Mouse (Mus musculus) adipocyte (in vitro differentiated cells): Measurements from ENCODE around the gene Ccdc136.
"Not testable (repeated sequence)": the region's sequence is repeated elsewhere in the genome, so short reads cannot be mapped to it uniquely, and the experiment has no call there.

Source experiments
- DNase-seq: peaks from one replicate; pipeline ENCODE4 v3.0.0-alpha.2; 2016; ENCODE audit warnings: low spot score

The Ccdc136 gene

GRCm38 (mm10) chr6:29395910-29396713 lies at the start of gene Ccdc136:
Ccdc136 (plus strand) TSS chr6:29396309.
- DNase-seq, result peak; percentile 27

GRCm38 (mm10) chr6:29346512-29346911 lies 49.6 kb upstream of the Ccdc136 start:
- not testable (repeated sequence) for DNase-seq

- no peak for DNase-seq
Observed at GRCm38 (mm10) chr6:29347189-29347588, 48.9 kb upstream of the Ccdc136 start.

DNA sequence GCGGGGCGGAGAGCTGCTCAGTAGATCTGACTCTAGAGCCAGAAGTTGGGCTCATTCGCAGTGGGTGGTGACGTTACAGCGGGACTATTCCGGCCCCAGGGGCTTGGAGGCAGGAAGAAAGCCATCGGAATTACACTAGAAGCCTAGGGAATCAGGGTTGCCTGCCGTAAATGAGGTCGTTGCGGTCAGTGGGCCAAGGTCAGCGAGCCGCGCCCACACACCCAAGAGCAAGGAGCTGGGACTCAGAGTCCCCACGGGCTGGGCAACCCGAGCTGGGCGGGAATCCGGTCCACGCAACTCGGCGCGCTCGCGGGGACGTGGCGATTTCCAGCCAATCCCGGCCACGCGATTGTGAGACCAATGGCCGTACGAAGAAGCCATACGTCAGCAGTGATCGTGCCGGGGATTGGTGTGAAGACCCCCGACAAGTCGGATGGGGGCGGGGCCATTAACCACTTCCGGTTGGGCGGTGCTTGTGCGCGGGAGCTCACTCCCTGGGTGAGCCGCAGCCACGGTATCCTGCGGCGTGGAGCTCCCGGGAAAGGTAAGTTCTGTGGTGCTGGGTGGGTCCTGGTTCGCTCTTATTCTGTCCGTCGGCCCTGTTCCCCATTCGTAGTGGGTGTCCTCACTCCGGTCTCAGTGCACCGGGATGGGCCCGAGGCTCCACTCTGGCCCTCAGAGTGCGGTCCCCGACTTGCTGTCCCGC lies 48.3 kb upstream of the Ccdc136 start, which contains the start of gene Calu:
Gene Calu (plus strand): TSS at position 405 of the 706 bp plus-strand sequence.
- peak; percentile 100 for DNase-seq

- no peak for DNase-seq
Observed at GRCm38 (mm10) chr6:29348371-29348724, 47.8 kb upstream of the Ccdc136 start.

- DNase-seq, result peak; percentile 33
Observed at GRCm38 (mm10) chr6:29351613-29352012, 44.5 kb upstream of the Ccdc136 start.

- peak; percentile 19 for DNase-seq
Observed at GRCm38 (mm10) chr6:29352816-29353215, 43.3 kb upstream of the Ccdc136 start.

DNA sequence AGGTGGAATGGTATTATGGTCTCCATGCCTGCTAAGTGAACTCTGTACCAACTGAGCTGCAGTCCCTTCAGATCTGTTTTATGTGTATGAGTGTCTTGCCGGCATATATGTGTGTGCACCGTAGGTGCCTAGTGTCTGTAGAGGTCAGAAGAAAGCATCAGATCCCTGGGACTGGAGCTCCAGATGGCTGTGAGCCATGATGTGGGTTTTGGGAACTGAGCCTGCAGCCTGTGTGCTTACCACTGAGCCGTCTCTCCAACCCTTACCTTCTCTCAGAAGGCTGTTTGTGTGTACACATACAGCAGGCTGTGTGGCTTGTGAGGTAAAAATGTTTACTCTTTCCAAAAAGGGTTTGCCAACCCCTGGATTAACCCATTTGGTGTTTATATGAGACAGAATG lies 36.7 kb upstream of the Ccdc136 start:
- peak; percentile 22 for DNase-seq

GRCm38 (mm10) chr6:29360211-29360610 lies 35.9 kb upstream of the Ccdc136 start:
- DNase-seq, result no peak

- peak; percentile 64 for DNase-seq
Observed at GRCm38 (mm10) chr6:29362246-29363128, 33.6 kb upstream of the Ccdc136 start.

DNA sequence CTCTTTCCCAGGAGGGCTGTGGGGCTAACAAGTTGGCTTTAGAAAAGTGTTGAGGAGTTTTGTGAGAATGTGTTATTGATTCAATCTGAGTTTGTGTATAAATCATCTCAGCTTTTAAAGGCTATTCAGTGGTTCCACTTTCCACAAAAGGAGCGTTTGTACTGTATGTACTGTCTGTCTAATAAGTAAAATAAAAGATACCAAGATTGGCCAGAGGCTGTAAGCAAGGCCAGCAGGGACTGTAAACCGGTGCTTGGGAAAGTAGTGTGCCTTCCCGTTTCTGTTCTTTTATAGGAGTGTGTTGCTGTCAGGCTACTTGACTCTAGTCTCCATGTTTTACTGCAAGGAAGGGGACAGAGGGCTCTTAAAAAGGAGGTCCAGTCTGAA lies 33.0 kb upstream of the Ccdc136 start:
- DNase-seq, result no peak

- no peak for DNase-seq
Observed at GRCm38 (mm10) chr6:29365277-29365676, 30.8 kb upstream of the Ccdc136 start.

DNA sequence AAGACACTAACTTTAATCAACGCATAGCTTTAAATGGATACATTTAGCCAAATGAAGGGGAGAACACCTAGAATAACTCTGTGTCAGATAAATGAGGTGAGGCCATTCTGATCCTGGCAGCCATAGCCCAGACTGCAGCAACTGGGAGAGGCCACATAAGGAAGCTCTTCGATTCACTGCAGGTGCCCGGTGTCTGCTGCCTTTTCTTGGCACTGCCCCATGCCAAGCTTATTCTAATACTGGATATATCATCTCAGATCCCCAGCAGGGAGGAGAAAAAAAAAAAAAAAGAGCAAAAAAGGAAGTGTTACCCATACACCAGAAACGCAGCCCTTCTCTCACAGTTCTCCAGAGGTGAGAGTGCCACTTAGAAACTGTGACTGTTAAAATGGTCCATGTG lies 18.7 kb upstream of the Ccdc136 start:
- no peak for DNase-seq

DNA sequence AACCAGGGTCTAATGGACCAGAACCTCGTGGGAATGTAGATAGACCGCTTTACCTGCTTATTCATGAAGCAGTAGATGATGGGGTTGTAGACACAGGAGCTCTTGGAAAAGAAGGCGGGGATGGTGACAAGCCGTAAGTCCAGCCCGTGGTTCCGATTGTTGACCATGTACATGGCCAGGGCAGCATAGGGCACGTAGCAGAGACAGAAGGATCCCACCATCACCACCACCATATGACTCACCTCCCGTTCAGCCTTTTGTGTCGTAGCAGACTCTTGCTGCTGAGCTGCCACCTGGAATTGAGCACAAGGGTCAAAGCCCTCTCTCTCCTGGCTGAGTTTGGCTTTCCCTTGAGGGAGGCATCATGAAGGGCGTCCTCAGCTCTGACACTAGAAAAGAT lies 17.4 kb upstream of the Ccdc136 start:
- no peak for DNase-seq

- no peak for DNase-seq
Observed at GRCm38 (mm10) chr6:29379954-29380353, 16.2 kb upstream of the Ccdc136 start.

GRCm38 (mm10) chr6:29382442-29382841 lies 13.7 kb upstream of the Ccdc136 start:
- DNase-seq, result no peak

GRCm38 (mm10) chr6:29388052-29388518 lies 8.0 kb upstream of the Ccdc136 start, which contains the start of gene Opn1sw:
Opn1sw (minus strand) TSS chr6:29388468.
- no peak for DNase-seq

GRCm38 (mm10) chr6:29388606-29389080 lies 7.5 kb upstream of the Ccdc136 start:
- peak; percentile 95 for DNase-seq

DNA sequence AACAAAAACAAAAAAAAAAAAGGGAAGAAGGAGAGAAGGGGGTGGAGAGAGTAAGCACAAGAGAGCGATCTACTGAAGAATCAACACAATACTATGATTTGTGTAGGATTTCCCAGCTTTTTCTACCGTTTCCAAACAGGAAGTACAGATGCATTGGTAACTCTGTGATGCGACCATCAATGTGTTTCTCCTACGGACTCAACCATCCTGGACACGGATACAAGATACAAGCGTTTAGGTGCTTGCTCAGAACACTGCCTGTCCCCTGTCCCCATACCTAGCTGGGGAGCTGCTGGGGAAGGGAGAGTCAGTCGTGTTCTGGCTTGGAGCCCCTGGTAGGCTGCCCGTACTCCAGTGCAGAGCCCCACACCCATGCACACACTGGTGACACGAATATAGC lies 6.7 kb upstream of the Ccdc136 start:
- no peak for DNase-seq

DNA sequence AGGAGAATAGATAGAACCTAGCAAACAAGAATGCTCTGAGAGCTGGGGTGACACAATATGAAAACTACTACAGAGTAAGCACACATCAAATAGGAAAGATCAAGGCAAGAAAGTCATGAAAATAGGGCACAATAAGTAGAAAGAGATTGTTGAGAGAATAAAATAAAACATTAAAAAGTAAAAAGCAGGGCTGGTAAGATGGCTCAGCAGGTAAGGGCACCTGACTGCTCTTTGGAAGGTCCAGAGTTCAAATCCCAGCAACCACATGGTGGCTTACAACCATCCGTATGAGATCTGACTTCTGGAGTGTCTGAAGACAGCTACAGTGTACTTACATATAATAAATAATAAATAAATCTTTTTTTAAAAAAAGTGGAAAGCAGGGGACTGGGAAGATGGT lies 5.6 kb upstream of the Ccdc136 start:
- not testable (repeated sequence) for DNase-seq

DNA sequence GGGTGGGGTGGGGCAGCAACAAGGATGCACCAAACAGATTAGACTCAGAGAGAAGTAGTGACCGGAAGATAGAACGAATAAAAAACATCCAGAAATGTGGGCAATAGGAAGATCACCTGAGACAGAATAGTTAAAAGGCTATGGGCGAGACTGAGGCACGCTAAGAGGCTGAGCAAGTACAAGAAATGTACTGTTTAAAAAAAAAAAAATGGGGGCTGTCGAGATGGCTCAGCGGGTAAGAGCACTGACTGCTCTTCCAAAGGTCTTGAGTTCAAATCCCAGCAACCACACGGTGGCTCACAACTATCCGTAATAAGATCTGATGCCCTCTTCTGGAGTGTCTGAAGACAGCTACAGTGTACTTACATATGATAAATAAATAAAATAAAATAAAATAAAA lies 4.9 kb upstream of the Ccdc136 start:
- DNase-seq, result not testable (repeated sequence)

DNA sequence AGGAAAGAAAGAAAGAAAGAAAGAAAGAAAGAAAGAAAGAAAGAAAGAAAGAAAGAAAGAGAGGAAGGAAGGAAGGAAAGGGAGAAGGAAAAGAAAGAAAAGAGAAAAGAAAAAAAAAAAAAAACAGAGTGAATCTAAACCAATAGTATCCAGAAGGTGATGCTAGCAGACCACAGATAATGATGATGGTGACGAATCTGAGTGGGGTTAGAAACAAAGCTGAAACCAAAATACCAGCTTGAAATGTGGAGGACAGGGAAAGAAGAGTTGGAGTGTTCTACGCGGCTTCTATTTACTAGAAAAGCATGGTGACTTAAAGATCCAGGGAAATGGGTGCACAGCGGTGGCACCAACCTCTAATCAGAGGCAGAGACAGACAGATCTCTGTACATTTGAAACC lies 4.3 kb upstream of the Ccdc136 start:
- peak; percentile 37 for DNase-seq
